Mouse (Mus musculus): ENCODE data around the gene Srsf10. TPM values are rescaled to one million over a fixed set of nuclear protein-coding genes. Genes with fewer than 3 reads are reported as not detected.

Srsf10 gene
- total and polyA plus RNA-seq, 2 experiments from 2014 or later = 61.0 to 147 TPM

DNA sequence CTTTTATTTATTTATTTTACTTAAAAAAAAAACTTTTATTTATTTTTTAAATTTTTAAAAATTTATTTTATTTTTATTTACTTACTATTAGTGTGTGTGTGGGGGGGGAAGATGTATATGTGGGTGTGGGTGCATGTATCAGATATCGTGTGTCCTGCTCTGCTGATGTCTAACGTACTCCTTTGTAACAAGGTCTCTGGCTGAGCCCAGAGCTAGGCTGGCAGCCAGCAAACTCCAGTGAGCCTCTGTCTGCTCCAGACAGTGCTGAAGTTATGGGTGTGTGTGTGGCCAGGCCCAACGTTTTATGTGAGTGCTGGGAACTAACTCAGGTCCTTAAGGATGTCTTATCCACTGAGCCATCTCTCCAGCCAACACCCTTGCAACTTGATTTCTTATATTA is 56.6 kb downstream of the Srsf10 start:
- DNase-seq (ENCODE audit: low spot score) (peak; percentile 24), ATAC-seq (no peak)
- TF ChIP-seq CTCF (IDR thresholded peaks at IDR 0.05; ENCODE audit: low read depth) = no peak
- Histone ChIP-seq H3K9ac (replicated peaks; ENCODE audit: low read length) (no peak overlapping the region), H3K4me1 (ENCODE audit: insufficient read depth, low read length) (no peaks in the 10 kb centered on the region), H3K4me2 (ENCODE audit: low read depth, low read length) (no peak overlapping the region), H3K27me3 (ENCODE audit: insufficient read depth, low read length) (no peaks in the 10 kb centered on the region), H3K36me3 (ENCODE audit: insufficient read depth, low read length) (no peaks in the 10 kb centered on the region), H3K4me3 (ENCODE audit: low read length) (no peak overlapping the region), H3K9me3 (ENCODE audit: low read length) (no peaks in the 10 kb centered on the region), H3K27ac (no peak overlapping the region)
- 28% methylated on average over 3 of the region's 3 CpGs for WGBS

DNA sequence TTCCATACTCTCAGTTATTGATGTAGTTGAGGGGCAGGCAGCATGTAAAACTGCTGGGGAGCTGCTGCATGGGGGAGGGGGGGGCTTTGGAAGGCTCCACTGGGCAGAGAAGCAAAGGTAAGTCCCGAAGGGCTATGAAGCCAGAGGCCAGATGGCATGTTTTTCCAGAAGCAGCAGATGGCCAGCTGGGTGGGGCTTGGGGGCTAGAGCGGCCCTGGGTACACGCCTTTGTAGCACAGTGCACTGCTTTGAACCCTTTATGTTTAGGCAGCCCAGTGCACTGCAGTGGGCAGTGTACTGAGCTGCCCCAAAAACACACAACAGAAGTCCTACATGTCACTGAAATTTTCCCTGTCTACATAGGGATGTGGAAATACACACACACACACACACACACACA is 57.3 kb downstream of the Srsf10 start:
- Histone ChIP-seq H3K4me1 (ENCODE audit: insufficient read depth, low read length) (no peaks in the 10 kb centered on the region), H3K4me3 (ENCODE audit: low read length) (no peak overlapping the region), H3K4me2 (ENCODE audit: low read depth, low read length) (no peak overlapping the region), H3K36me3 (ENCODE audit: insufficient read depth, low read length) (no peaks in the 10 kb centered on the region), H3K27ac (no peak overlapping the region), H3K9me3 (ENCODE audit: low read length) (no peaks in the 10 kb centered on the region), H3K27me3 (ENCODE audit: insufficient read depth, low read length) (no peaks in the 10 kb centered on the region), H3K9ac (replicated peaks; ENCODE audit: low read length) (no peak overlapping the region)
- DNase-seq (ENCODE audit: low spot score) (peak; percentile 72), ATAC-seq (peak; percentile 79)
- WGBS = 7% methylated on average over 3 of the region's 3 CpGs
- no peak for TF ChIP-seq CTCF (IDR thresholded peaks at IDR 0.05; ENCODE audit: low read depth)

DNA sequence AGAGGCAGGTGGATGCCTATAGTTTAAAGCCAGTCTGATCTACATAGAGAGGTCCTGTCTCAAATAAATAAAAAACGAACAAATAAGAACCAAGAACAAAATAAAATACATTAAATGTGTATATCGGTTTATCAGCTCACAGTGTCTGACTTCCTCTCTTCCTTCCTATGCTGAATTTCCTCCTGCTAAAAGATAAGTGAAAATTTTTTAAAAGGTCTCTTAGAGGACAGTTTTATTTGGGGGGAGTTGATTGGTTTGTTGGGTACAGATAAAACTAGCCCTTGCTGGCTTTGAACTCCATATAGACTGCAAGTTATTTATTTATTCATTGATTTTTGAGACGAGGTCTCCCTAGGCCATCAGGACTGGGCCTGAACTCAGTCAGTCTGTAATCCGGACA is 57.9 kb downstream of the Srsf10 start:
- H3K36me3 ChIP-seq (ENCODE audit: insufficient read depth, low read length) = no peaks in the 10 kb centered on the region
- no peak overlapping the region for H3K4me2 ChIP-seq (ENCODE audit: low read depth, low read length)
- no peaks in the 10 kb centered on the region for H3K4me1 ChIP-seq (ENCODE audit: insufficient read depth, low read length)
- no peak overlapping the region for H3K4me3 ChIP-seq (ENCODE audit: low read length)
- no peak overlapping the region for H3K9ac ChIP-seq (replicated peaks; ENCODE audit: low read length)
- WGBS = 77% methylated on average over 4 of the region's 4 CpGs
- TF ChIP-seq CTCF (IDR thresholded peaks at IDR 0.05; ENCODE audit: low read depth) = no peak
- ATAC-seq = no peak
- H3K9me3 ChIP-seq (ENCODE audit: low read length) = no peaks in the 10 kb centered on the region
- no peak for DNase-seq (ENCODE audit: low spot score)
- no peak overlapping the region for H3K27ac ChIP-seq
- H3K27me3 ChIP-seq (ENCODE audit: insufficient read depth, low read length) = no peaks in the 10 kb centered on the region

DNA sequence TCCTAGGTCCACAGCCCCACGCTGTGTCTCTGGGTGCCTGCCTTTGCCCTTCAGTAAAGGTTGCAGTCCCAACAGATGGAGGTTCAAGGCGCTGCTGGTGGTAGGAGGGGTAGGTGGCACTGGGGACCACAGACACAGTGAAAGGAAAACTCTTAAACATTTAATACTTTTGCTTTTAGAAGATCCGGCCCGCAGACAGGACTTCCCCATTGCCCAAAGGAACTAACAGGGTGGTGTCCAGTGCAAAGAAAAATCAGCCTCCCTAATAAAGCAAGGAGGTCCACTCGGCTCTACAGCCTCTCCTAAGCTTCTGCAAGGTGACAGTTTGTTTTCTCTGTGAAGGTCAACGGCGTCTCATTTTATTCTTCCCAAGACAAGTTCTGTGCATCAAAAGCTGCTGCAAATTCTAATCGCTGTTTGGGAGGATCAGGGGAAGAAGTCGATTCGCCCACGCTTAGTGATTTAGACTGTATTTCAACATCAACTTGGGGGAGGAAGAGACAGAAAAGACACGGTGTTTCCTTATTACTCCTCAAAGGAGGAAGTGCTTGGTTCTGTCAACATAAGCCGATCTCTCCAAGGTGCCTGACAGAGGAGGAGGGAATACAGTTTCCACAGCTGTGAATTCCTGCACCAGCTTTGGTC is 63.2 kb downstream of the Srsf10 start:
- DNase-seq (ENCODE audit: low spot score) (no peak), ATAC-seq (no peak)
- H3K27me3 ChIP-seq (ENCODE audit: insufficient read depth, low read length) = no peaks in the 10 kb centered on the region
- no peak overlapping the region for H3K4me2 ChIP-seq (ENCODE audit: low read depth, low read length)
- no peaks in the 10 kb centered on the region for H3K36me3 ChIP-seq (ENCODE audit: insufficient read depth, low read length)
- WGBS = 90% methylated on average over 13 of the region's 13 CpGs
- H3K9ac ChIP-seq (replicated peaks; ENCODE audit: low read length) = no peak overlapping the region
- no peaks in the 10 kb centered on the region for H3K9me3 ChIP-seq (ENCODE audit: low read length)
- TF ChIP-seq CTCF (IDR thresholded peaks at IDR 0.05; ENCODE audit: low read depth) = no peak
- H3K4me1 ChIP-seq (ENCODE audit: insufficient read depth, low read length) = peaks cover 5% of the 10 kb centered on the region; the same call in 1 of the 2 replicates
- no peak overlapping the region for H3K4me3 ChIP-seq (ENCODE audit: low read length)
- H3K27ac ChIP-seq = no peak overlapping the region

DNA sequence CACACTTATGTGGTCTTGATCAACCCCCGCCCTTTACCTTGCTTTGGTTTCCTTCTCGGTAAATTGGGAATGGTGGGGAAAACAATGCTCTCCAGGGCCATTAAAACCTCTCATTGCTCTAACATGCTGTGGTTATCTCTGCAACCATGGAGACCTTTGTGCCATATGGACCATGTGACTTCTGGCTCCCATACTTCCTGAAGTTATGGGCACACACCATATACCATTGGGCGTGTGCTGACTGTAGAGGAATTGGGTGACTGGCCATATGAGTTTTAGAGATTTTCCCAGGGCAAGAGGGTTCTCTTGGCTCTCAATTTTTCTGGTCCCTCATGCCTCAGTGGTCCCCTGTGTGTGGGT is 63.7 kb downstream of the Srsf10 start:
- Histone ChIP-seq H3K4me2 (ENCODE audit: low read depth, low read length) (no peak overlapping the region), H3K27me3 (ENCODE audit: insufficient read depth, low read length) (no peaks in the 10 kb centered on the region), H3K9me3 (ENCODE audit: low read length) (no peaks in the 10 kb centered on the region), H3K9ac (replicated peaks; ENCODE audit: low read length) (no peak overlapping the region), H3K4me3 (ENCODE audit: low read length) (no peak overlapping the region), H3K36me3 (ENCODE audit: insufficient read depth, low read length) (no peaks in the 10 kb centered on the region), H3K27ac (no peak overlapping the region), H3K4me1 (ENCODE audit: insufficient read depth, low read length) (peaks cover 5% of the 10 kb centered on the region; the same call in 1 of the 2 replicates)
- no peak for DNase-seq (ENCODE audit: low spot score)
- 93% methylated on average over 3 of the region's 3 CpGs for WGBS
- ATAC-seq = no peak
- no peak for TF ChIP-seq CTCF (IDR thresholded peaks at IDR 0.05; ENCODE audit: low read depth)

Other genes starting within 250 kb of the Srsf10 start
- gene Ifnlr1, start 169.5 kb upstream of the Srsf10 start, total RNA-seq (2014; rRNA removed) = 0.22 and 0.58 TPM in 2 replicates
- gene Ifnlr1, start 169.5 kb upstream of the Srsf10 start, polyA plus RNA-seq (2015; fragmentation: Nextera tagmentation; extraction: Ambion mirVana) = 0.11 and 0.23 TPM in 2 replicates
- gene Il22ra1, start 127.6 kb upstream of the Srsf10 start, total RNA-seq (2014; rRNA removed) = 0.84 TPM in 1 of 2 replicates, not detected in the other
- not detected in 2 replicates for gene Il22ra1, start 127.6 kb upstream of the Srsf10 start, polyA plus RNA-seq (2015; fragmentation: Nextera tagmentation; extraction: Ambion mirVana)
- 0.58 and 2.0 TPM in 2 replicates for gene Myom3, start 96.0 kb upstream of the Srsf10 start, total RNA-seq (2014; rRNA removed)
- gene Myom3, start 96.0 kb upstream of the Srsf10 start, polyA plus RNA-seq (2015; fragmentation: Nextera tagmentation; extraction: Ambion mirVana) = 1.4 and 1.6 TPM in 2 replicates
- gene Pnrc2, start 18.1 kb downstream of the Srsf10 start, total RNA-seq (2014; rRNA removed) = 54.9 and 55.0 TPM in 2 replicates
- 81.7 and 90.4 TPM in 2 replicates for gene Pnrc2, start 18.1 kb downstream of the Srsf10 start, polyA plus RNA-seq (2015; fragmentation: Nextera tagmentation; extraction: Ambion mirVana)
- 0.04 and 0.58 TPM in 2 replicates for gene Cnr2, start 39.6 kb downstream of the Srsf10 start, total RNA-seq (2014; rRNA removed)
- gene Cnr2, start 39.6 kb downstream of the Srsf10 start, polyA plus RNA-seq (2015; fragmentation: Nextera tagmentation; extraction: Ambion mirVana) = 0.04 and 0.06 TPM in 2 replicates
- gene Fuca1, start 65.0 kb downstream of the Srsf10 start, total RNA-seq (2014; rRNA removed) = 42.5 and 43.6 TPM in 2 replicates
- 92.8 and 97.3 TPM in 2 replicates for gene Fuca1, start 65.0 kb downstream of the Srsf10 start, polyA plus RNA-seq (2015; fragmentation: Nextera tagmentation; extraction: Ambion mirVana)
- 27.0 and 38.6 TPM in 2 replicates for gene Hmgcl, start 90.7 kb downstream of the Srsf10 start, total RNA-seq (2014; rRNA removed)
- gene Hmgcl, start 90.7 kb downstream of the Srsf10 start, polyA plus RNA-seq (2015; fragmentation: Nextera tagmentation; extraction: Ambion mirVana) = 55.0 and 60.0 TPM in 2 replicates
- 36.2 and 41.2 TPM in 2 replicates for gene Gale, start 108.0 kb downstream of the Srsf10 start, total RNA-seq (2014; rRNA removed)
- gene Gale, start 108.0 kb downstream of the Srsf10 start, polyA plus RNA-seq (2015; fragmentation: Nextera tagmentation; extraction: Ambion mirVana) = 39.8 and 40.2 TPM in 2 replicates
- gene Lypla2, start 116.9 kb downstream of the Srsf10 start, total RNA-seq (2014; rRNA removed) = 135 and 172 TPM in 2 replicates
- 183 and 186 TPM in 2 replicates for gene Lypla2, start 116.9 kb downstream of the Srsf10 start, polyA plus RNA-seq (2015; fragmentation: Nextera tagmentation; extraction: Ambion mirVana)
- gene Pithd1, start 131.5 kb downstream of the Srsf10 start, total RNA-seq (2014; rRNA removed) = 53.2 and 60.2 TPM in 2 replicates
- 84.5 and 85.7 TPM in 2 replicates for gene Pithd1, start 131.5 kb downstream of the Srsf10 start, polyA plus RNA-seq (2015; fragmentation: Nextera tagmentation; extraction: Ambion mirVana)
- gene Eloa, start 166.0 kb downstream of the Srsf10 start, total RNA-seq (2014; rRNA removed) = 20.9 and 26.5 TPM in 2 replicates
- 19.7 and 19.8 TPM in 2 replicates for gene Eloa, start 166.0 kb downstream of the Srsf10 start, polyA plus RNA-seq (2015; fragmentation: Nextera tagmentation; extraction: Ambion mirVana)
- 765 and 914 TPM in 2 replicates for gene Rpl11, start 197.7 kb downstream of the Srsf10 start, total RNA-seq (2014; rRNA removed)
- gene Rpl11, start 197.7 kb downstream of the Srsf10 start, polyA plus RNA-seq (2015; fragmentation: Nextera tagmentation; extraction: Ambion mirVana) = 297 and 312 TPM in 2 replicates

Data from hindbrain, postnatal 0 days (tissue).